Mouse (Mus musculus): Measurements from ENCODE around the gene C1s2.
"Not testable (repeated sequence)": the region's sequence is repeated elsewhere in the genome, so short reads cannot be mapped to it uniquely, and the experiment has no call there.

DNA sequence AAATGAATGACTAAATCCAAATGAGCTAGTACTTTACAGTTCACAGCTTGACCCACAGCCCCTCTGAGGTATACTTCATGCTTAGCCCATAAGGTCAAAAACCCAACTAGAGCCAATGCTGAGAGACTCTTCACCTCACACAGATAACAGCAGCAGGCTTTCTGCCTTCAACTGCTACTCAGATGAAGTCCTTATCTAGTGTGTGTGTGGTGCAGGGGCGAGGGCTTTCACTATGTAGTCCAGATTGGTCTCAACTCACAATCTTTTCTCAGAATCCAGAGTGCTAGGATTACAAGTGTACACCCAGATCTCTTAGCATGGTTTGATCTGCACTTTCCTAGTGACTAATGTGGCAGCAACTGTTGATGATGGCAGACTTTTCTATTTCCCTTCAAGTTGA, 9.7 kb downstream of the C1s2 start:
- TF ChIP-seq CTCF (IDR thresholded peaks at IDR 0.05; ENCODE audit: borderline replicate concordance, extremely low read depth, insufficient read depth, insufficient read length); POLR2A (IDR thresholded peaks at IDR 0.05; ENCODE audit: borderline replicate concordance, extremely low read depth, insufficient read depth, insufficient read length, poor library complexity, severe bottlenecking): not testable (repeated sequence)

Data from brain, embryonic 14.5 days (tissue).